Mouse (Mus musculus): ENCODE data around the gene Cpn2.
A peak's percentile ranks its signal among the peaks of the same experiment; 100 is the strongest.

Gene Cpn2

GRCm38 (mm10) chr16:30267359-30267758 is at the start of gene Cpn2:
Gene Cpn2, minus strand, starts transcription at chr16:30267499.
- no peak for DNase-seq (ENCODE audit: low read depth, low spot score)

GRCm38 (mm10) chr16:30314236-30314635 is 46.9 kb upstream of the Cpn2 start:
- peak; percentile 42 for DNase-seq (ENCODE audit: low read depth, low spot score)

- DNase-seq (ENCODE audit: low read depth, low spot score) = no peak
Measured at GRCm38 (mm10) chr16:30310647-30311046, 43.3 kb upstream of the Cpn2 start, which contains the start of gene Gp5. Gene Gp5, minus strand, starts transcription at chr16:30310779.

- no peak for DNase-seq (ENCODE audit: low read depth, low spot score)
Measured at GRCm38 (mm10) chr16:30310171-30310515, 42.8 kb upstream of the Cpn2 start.

GRCm38 (mm10) chr16:30309395-30310170 is 42.3 kb upstream of the Cpn2 start:
- DNase-seq (ENCODE audit: low read depth, low spot score) = no peak

- DNase-seq (ENCODE audit: low read depth, low spot score) = no peak
Measured at GRCm38 (mm10) chr16:30308616-30309394, 41.5 kb upstream of the Cpn2 start.

- no peak for DNase-seq (ENCODE audit: low read depth, low spot score)
Measured at GRCm38 (mm10) chr16:30307961-30308615, 40.8 kb upstream of the Cpn2 start.

GRCm38 (mm10) chr16:30307306-30307705 is 40.0 kb upstream of the Cpn2 start:
- DNase-seq (ENCODE audit: low read depth, low spot score) = no peak

- no peak for DNase-seq (ENCODE audit: low read depth, low spot score)
Measured at GRCm38 (mm10) chr16:30306102-30306501, 38.8 kb upstream of the Cpn2 start.

GRCm38 (mm10) chr16:30304236-30304635 is 36.9 kb upstream of the Cpn2 start:
- DNase-seq (ENCODE audit: low read depth, low spot score) = no peak

GRCm38 (mm10) chr16:30303411-30303810 is 36.1 kb upstream of the Cpn2 start:
- no peak for DNase-seq (ENCODE audit: low read depth, low spot score)

- no peak for DNase-seq (ENCODE audit: low read depth, low spot score)
Measured at GRCm38 (mm10) chr16:30302686-30303085, 35.4 kb upstream of the Cpn2 start.

- DNase-seq (ENCODE audit: low read depth, low spot score) = no peak
Measured at GRCm38 (mm10) chr16:30299711-30300277, 32.5 kb upstream of the Cpn2 start.

- no peak for DNase-seq (ENCODE audit: low read depth, low spot score)
Measured at GRCm38 (mm10) chr16:30297450-30297849, 30.2 kb upstream of the Cpn2 start.

- DNase-seq (ENCODE audit: low read depth, low spot score) = no peak
Measured at GRCm38 (mm10) chr16:30296601-30297275, 29.4 kb upstream of the Cpn2 start.

- no peak for DNase-seq (ENCODE audit: low read depth, low spot score)
Measured at GRCm38 (mm10) chr16:30295106-30295505, 27.8 kb upstream of the Cpn2 start.

GRCm38 (mm10) chr16:30290436-30290835 is 23.1 kb upstream of the Cpn2 start:
- DNase-seq (ENCODE audit: low read depth, low spot score) = no peak

- DNase-seq (ENCODE audit: low read depth, low spot score) = no peak
Measured at GRCm38 (mm10) chr16:30285701-30286100, 18.4 kb upstream of the Cpn2 start.

- peak; percentile 67 for DNase-seq (ENCODE audit: low read depth, low spot score)
Measured at GRCm38 (mm10) chr16:30283743-30284337, 16.5 kb upstream of the Cpn2 start.

- DNase-seq (ENCODE audit: low read depth, low spot score) = no peak
Measured at GRCm38 (mm10) chr16:30282844-30283495, 15.7 kb upstream of the Cpn2 start, which contains the start of gene Lrrc15. Gene Lrrc15, minus strand, starts transcription at chr16:30283256.

Measured in embryo, embryonic 11.5 days (tissue).